Mouse (Mus musculus): ENCODE measurements around the gene Itgb7.

DNA sequence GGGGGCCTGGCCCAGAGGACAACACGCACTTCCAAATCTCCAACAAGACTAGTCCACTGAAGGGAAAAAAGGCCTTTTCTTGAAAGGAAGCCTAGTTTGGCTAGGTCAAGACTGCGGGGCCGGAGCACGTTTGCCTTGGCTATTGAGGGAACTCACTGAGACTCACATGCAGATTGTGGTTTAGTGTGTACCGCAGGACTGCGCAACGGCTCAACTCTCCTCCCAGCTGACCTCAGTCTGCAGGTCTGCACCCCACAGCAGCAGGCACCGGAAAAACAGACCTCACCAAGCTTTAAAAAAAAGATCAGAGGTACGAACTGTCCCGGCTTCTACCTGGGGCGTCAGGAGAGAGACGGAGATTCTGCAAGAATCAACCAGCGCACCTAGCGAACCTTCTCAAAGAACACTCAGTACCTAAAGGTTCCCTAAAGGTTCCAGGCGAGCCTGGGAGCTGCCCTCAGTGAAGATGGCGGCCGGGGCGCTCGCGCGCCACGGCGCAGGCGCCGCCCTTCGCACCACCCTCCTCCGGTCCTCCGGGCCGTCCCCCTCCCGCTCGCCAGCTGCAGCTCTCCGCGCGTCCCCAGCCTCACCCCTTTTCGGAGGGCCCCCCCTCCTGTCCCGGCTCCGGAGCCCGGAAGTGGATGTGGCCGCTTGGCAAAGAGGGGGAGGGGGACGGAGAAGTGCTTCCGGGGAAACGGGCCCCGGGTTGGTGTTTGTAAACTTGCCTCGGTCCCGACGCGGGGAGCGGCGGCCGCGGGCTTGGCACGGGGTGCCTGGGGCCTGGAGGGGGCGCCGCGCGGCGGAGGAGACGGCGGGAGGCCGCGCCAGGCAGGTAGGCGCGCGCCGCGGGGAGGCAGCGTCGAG is 28.5 kb downstream of the Itgb7 start, which contains the start of gene Zfp740:
- no peak for TF ChIP-seq CTCF (IDR thresholded peaks at IDR 0.05; ENCODE audit: low read depth, low read length)
- TF ChIP-seq POLR2A (IDR thresholded peaks at IDR 0.05; ENCODE audit: extremely low read depth, insufficient read depth, low read length) = peak; percentile 27; the same call in 1 of the 2 replicates
